Mouse (Mus musculus): ENCODE measurements around the gene Commd7. TPM values are rescaled to one million over a fixed set of nuclear protein-coding genes. Genes with fewer than 3 reads are reported as not detected.

The Commd7 gene
- polyA plus RNA-seq, 2 experiments from 2014 or later = 109 to 128 TPM

DNA sequence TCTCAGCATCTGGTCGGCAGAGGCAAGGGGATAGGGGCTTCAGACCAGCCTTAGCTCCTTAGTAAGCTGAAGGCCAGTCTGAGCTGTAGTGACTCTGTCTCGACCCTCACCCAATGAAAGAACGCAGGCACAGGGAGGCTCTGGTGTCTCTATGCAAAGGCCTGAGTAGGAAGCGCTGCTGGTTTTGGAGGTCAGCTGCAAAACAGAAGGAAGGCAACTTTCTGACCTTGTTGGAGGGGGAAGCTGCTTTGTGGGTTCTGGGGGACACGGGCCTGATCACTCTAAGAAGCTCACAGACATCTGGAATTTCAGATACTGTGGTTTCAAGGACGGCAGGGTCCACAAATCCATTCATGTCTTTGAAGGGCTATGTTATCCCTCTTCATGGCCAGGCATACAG lies 46.6 kb downstream of the Commd7 start:
- no peak for ATAC-seq

DNA sequence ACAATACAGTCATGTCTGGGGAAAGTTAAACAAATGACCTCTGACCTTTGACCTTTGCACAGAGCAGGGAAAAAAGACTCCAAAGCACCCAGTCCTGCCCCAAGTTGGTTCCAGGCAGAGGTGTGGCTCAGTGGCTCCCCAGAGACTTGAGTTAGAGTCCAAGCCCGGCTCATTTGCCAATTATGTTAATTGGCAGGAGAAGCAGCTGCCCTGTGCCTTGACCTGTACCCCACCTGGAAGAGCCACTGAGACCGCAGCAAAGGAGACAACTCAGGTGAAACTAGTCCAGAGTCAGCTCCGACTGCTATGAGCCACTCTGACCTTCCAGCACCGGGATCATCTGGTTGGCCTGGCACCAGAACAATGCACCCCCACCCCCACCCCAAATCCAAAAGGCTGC lies 48.2 kb downstream of the Commd7 start:
- no peak for ATAC-seq

DNA sequence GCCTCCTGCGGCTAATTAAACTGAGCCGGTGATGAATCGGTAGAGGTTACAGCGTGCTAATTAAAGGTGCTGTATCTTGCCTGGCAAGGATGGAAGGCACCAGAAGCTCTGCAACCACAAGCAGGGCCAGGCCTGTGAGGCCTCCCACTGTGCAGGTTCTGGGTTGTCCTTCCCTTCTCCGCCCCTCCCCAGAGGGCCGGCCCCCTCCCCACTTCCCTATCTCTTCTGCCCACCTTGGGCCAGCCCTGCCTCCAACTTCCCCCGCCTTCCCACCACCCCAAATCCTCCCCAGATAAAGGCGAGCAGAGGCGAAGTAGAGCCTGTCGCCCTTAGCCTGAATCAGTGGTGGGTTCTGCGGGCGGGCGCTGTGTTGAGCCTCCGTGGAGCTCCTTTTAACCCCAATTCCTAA lies 48.9 kb downstream of the Commd7 start:
- no peak for ATAC-seq

DNA sequence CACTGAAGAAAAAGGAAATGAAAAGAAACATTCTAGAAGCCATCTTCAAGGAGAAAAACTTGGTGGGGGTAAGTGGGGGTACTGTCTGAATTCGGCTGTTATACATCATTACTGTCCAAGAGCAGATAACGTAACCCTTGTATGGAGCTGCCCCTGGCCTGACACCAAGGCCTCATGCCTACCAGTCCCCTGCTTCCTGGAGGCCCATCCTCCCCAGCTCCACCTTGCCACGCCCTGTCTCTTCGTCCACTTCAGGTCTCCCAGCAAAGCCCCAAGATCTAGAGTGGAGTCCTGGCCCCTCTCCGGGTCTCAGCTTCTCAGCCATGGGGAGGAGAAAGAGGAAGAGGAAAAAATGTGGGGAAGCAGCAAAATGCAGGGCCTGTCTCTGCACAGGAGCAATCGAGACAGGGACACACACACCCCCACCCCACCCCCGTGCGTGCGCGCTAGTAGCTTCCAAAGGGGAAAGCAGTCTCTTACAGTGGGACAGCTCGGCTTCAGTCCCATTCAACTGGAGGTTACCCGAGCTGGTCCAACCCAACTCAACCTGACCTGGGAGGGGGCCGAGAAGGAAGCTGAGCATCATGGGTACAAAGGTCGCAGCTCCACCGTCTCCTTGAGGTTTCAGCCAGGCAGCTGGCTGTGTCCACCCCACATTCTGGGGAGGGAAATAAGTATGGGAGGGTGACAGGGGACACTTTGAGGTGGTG lies 49.5 kb downstream of the Commd7 start:
- ATAC-seq = no peak

DNA sequence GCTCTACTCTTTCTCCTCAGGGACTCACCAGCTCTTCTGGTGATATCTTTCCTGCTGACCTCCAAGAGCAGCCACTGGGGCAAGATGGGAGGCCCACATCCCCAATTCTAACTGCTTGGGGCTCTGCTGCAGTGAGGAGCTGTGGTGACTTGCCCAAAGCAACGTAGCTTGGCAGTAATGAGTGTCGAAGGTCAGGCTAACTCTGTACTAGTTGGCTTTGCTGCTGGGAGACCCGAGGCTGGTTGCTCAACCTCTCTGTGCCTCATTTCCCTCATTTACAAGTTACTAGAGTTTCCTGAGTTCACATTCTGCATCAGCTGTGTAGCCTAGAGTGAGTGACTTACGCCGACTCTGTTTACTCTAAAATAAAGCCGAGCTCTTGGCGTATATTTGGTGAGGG lies 51.2 kb downstream of the Commd7 start:
- no peak for ATAC-seq

DNA sequence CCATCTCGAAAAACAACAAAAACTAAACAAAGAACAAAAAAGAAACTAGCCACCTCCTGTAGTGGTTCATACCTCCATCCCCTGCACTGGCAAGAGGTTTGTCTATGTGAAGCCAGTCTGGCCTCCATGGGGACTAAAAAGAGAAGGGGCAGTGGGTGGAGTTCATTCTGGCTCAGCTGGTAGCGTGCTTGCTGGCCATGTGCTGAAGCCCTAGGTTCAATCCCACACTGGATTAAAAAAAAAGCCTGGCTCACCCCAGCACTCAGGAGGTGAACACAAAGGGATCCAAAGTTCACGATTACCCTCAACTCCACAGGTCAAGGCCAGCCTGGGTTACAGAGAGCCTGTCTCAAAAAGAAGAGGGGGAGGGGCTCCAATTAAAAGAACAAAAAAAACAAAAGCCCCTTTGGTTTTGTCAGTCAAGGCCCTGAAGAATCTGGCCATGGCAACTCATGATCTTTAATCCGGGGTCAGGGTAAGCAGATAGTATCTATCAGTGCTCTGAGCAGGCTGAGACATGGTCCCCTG lies 52.1 kb downstream of the Commd7 start:
- no peak for ATAC-seq

DNA sequence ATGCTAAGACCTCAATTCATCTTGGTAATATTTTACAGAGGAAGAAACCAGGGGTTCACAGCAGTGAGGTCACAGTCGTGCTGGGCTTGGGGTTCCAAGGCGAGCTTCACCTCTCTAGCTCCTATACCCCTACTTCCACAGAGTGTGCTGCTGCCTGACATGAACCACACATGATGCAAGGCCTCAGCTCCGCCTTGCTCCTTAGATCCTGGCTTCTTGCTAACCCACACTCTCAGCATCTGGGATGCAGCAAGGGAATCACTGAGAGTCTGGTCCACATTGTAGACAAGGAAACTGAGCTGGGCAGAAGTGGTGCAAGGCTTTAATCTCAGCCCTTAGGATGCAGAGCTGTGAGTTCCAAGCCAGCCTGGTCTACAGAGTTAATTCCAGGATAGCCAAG lies 52.5 kb downstream of the Commd7 start:
- no peak for ATAC-seq

DNA sequence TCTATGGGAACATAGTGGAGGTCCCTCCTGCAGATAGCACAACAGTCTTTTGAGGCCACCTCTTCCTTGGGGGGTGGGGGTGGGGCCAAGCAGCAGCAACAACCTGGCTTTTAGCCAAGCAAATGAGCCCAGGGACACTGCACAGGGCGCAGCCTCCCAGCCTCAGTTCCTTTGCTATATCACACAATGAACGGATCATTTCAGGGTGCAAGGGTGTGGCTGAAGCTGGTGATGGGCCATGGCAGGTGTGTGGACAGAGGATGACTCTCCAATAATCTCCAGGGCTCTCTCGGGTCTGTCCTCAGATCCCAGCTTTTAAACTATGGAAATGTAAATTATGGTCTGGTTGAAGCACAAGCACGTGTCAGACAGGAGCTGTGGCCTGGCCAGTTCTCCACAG lies 55.5 kb downstream of the Commd7 start:
- no peak for ATAC-seq

DNA sequence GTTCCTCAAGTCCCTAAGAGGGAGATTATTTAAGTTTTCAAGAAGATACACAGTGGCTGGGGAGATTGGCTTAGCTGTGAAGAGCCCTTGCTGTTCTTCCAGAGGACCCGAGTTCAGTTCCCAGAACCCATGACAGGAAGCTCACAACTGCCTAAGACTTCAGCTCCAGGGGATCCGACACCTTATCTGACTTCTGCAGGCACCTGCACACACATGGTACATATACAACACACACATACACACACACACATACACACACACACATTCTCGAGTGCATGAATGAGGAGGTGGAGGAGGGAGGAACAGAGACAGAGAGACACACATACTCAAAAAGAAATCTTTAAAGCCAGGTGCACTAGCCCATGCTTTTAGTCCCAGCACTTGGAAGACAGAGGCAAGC lies 56.4 kb downstream of the Commd7 start:
- ATAC-seq = no peak

DNA sequence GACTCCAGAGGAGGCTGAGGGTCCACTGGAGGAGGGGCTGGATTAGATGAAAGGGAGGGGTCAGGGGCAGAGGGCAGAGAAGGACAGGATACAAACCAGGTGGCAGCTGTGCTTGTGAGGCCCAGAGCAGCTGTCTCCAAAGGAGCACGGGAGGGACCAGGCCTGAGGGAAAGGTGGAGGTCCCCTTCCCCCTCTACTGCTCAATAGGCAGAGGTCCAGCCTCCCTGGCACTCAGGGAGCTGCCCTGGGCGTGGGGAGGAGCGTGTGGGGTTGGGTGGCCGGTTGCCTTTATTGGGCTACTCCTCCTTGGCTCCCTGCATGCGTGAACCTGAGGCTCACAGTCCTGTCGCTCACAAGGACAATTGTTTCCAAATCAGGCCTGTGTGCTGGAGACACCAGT lies 57.0 kb downstream of the Commd7 start:
- no peak for ATAC-seq

DNA sequence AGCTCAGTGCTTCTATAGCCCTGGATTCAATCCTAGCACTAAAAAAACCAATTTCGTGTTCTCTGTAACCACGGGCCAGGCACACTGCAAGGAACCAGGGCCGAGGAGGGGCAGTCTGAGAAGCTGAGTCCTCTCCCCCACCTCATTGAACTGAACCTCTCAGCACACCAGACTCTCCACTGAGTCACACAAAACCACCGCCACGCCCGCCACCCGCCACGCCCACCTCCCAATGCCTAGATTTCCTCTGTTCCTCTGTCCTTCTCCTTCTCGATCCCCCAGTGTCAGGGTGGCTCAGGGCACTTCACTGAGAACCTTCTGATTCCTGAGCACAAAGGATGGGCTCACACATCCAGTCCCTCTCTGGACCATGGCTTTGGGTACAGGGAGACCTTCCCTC lies 59.5 kb downstream of the Commd7 start:
- no peak for ATAC-seq

DNA sequence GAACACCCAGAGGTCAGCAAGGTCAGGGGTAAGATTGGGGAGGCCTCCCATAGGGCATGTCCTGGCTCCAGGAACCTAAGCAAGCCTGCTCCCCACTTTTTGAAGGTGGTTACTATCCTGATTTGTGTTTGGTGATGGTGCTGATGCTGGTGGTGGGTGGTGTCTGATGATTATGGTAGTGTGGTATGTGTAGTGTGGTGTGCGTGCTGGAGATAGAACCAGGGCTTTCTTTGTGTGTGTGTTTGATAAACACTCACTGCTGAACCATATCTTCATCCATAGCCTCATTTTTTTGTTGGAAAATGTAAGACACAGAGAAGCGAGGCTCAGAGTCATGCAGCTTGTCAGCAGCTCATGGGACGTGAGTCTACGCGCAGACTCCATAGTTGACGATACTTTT lies 64.0 kb downstream of the Commd7 start:
- no peak for ATAC-seq

DNA sequence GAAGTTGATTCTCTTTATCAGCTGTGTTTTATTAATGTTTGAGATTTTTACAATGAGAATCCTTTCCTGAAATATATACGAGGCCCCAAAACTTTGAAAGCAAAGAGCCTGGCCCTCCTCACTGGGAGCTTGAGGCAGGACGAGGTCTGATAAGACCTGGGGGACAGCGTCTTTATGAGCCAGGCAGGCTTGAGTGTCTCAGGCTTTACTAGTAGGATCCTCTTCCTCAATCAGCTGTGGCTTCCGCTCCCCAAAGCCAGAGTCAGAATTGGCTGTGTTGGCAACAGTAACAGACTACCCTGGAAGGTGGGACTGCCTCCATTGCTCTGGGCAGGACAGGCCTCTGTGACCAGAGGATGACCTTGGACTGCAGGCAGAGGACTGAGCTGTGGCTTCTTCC lies 64.6 kb downstream of the Commd7 start:
- no peak for ATAC-seq

Other genes with a start within 250 kb of the Commd7 start
- not detected for gene 4930404H24Rik, start 140.0 kb downstream of the Commd7 start, polyA plus RNA-seq (2017; shearing (Covaris generic))
- gene Nol4l, start 102.8 kb downstream of the Commd7 start, polyA plus RNA-seq (2017; shearing (Covaris generic)) = 1 to 10 TPM; 2.7 to 3.5 TPM
- gene Dnmt3b, start 16.7 kb upstream of the Commd7 start, polyA plus RNA-seq (2017; shearing (Covaris generic)) = 1 to 10 TPM; 3.7 to 5.8 TPM
- gene Dnmt3c, start 63.9 kb upstream of the Commd7 start, polyA plus RNA-seq (2017; shearing (Covaris generic)) = not detected
- 100 to 1,000 TPM; 272 to 275 TPM for gene Mapre1, start 108.5 kb upstream of the Commd7 start, polyA plus RNA-seq (2017; shearing (Covaris generic))
- gene Efcab8, start 147.2 kb upstream of the Commd7 start, polyA plus RNA-seq (2017; shearing (Covaris generic)) = under 1 TPM; 0.34 to 0.82 TPM
- not detected for gene Sun5, start 238.3 kb upstream of the Commd7 start, polyA plus RNA-seq (2017; shearing (Covaris generic))
- not detected for gene Bpifb2, start 242.3 kb upstream of the Commd7 start, polyA plus RNA-seq (2017; shearing (Covaris generic))